Mouse (Mus musculus): ENCODE measurements around the gene 1110017D15Rik.

1110017D15Rik gene

GRCm38 (mm10) chr4:41518349-41518748 lies 1.2 kb upstream of the 1110017D15Rik start:
- intact Hi-C loops (cut with DNase I): no loop called here

- intact Hi-C loops (cut with DNase I): no loop called here
Measured at GRCm38 (mm10) chr4:41513714-41514113, 3.4 kb downstream of the 1110017D15Rik start.

GRCm38 (mm10) chr4:41513309-41513708 lies 3.8 kb downstream of the 1110017D15Rik start:
- intact Hi-C loops (cut with DNase I): no loop called here

- intact Hi-C loops (cut with DNase I): loop anchor here (5.0 kb wide), 1 partner anchor 41 kb away; the partner anchor contains the start of gene Nudt2
Measured at GRCm38 (mm10) chr4:41507998-41508397, 9.1 kb downstream of the 1110017D15Rik start.

GRCm38 (mm10) chr4:41507326-41507924 lies 9.7 kb downstream of the 1110017D15Rik start:
- intact Hi-C loops (cut with DNase I): loop anchor here (5.0 kb wide), 1 partner anchor 40 kb away; the partner anchor contains the start of gene Nudt2

GRCm38 (mm10) chr4:41506906-41507305 lies 10.2 kb downstream of the 1110017D15Rik start:
- intact Hi-C loops (cut with DNase I): loop anchor here (5.0 kb wide), 1 partner anchor 40 kb away; the partner anchor contains the start of gene Nudt2

- intact Hi-C loops (cut with DNase I): loop anchor here (5.0 kb wide), 1 partner anchor 39 kb away; the partner anchor contains the start of gene Nudt2
Measured at GRCm38 (mm10) chr4:41506156-41506555, 11.0 kb downstream of the 1110017D15Rik start.

GRCm38 (mm10) chr4:41505131-41505551 lies 12.0 kb downstream of the 1110017D15Rik start:
- intact Hi-C loops (cut with DNase I): loop anchor here (5.0 kb wide), 1 partner anchor 38 kb away; the partner anchor contains the start of gene Nudt2

GRCm38 (mm10) chr4:41504325-41504724 lies 12.8 kb downstream of the 1110017D15Rik start:
- intact Hi-C loops (cut with DNase I): no loop called here

GRCm38 (mm10) chr4:41502986-41503412 lies 14.1 kb downstream of the 1110017D15Rik start, which contains the start of gene AI464131:
AI464131 (minus strand) TSS chr4:41503076.
- intact Hi-C loops (cut with DNase I): no loop called here

GRCm38 (mm10) chr4:41502171-41502940 lies 14.8 kb downstream of the 1110017D15Rik start:
- intact Hi-C loops (cut with DNase I): no loop called here

GRCm38 (mm10) chr4:41500787-41501186 lies 16.3 kb downstream of the 1110017D15Rik start:
- intact Hi-C loops (cut with DNase I): no loop called here

- intact Hi-C loops (cut with DNase I): no loop called here
Measured at GRCm38 (mm10) chr4:41499619-41500018, 17.5 kb downstream of the 1110017D15Rik start.

GRCm38 (mm10) chr4:41498921-41499391 lies 18.2 kb downstream of the 1110017D15Rik start:
- intact Hi-C loops (cut with DNase I): no loop called here

- intact Hi-C loops (cut with DNase I): no loop called here
Measured at GRCm38 (mm10) chr4:41497995-41498845, 18.9 kb downstream of the 1110017D15Rik start.

- intact Hi-C loops (cut with DNase I): no loop called here
Measured at GRCm38 (mm10) chr4:41497579-41497978, 19.6 kb downstream of the 1110017D15Rik start.

GRCm38 (mm10) chr4:41497046-41497445 lies 20.1 kb downstream of the 1110017D15Rik start:
- intact Hi-C loops (cut with DNase I): no loop called here

- intact Hi-C loops (cut with DNase I): no loop called here
Measured at GRCm38 (mm10) chr4:41495850-41496249, 21.3 kb downstream of the 1110017D15Rik start.

GRCm38 (mm10) chr4:41495076-41495475 lies 22.1 kb downstream of the 1110017D15Rik start:
- intact Hi-C loops (cut with DNase I): no loop called here

GRCm38 (mm10) chr4:41494378-41494777 lies 22.8 kb downstream of the 1110017D15Rik start:
- intact Hi-C loops (cut with DNase I): no loop called here
